Mouse (Mus musculus) lung, embryonic 16.5 days (tissue): ENCODE results near the gene Ypel2. TPM values are rescaled to one million over a fixed set of nuclear protein-coding genes. Genes with fewer than 3 reads are reported as not detected.

ENCODE experiments used
- ATAC-seq: fragments of 200-750 bp; cut with Nextera tagmentation; 2 replicates; pipeline ENCODE4 v1.8.0; 2017; ENCODE audit warnings: low read depth, mild to moderate bottlenecking, moderate library complexity
- H3K27ac ChIP-seq: fragments of 300-500 bp; sonication (generic); 2 replicates; pipeline ENCODE4 v1.5.1; 2014; ENCODE audit warnings: mild to moderate bottlenecking, control low read depth, low read length
- H3K27me3 ChIP-seq: fragments of 300-500 bp; sonication (generic); 2 replicates; pipeline ENCODE4 v1.6.1; 2014; ENCODE audit warnings: low read depth, low read length, mixed read lengths; ENCODE audit not compliant: control insufficient read depth, insufficient read depth
- H3K36me3 ChIP-seq: fragments of 300-500 bp; sonication (generic); 2 replicates; pipeline ENCODE4 v1.6.1; 2014; ENCODE audit warnings: low read length; ENCODE audit not compliant: control insufficient read depth, insufficient read depth
- H3K4me1 ChIP-seq: fragments of 300-500 bp; sonication (generic); replicated peaks from 2 replicates; pipeline ENCODE4 v1.6.1; 2014; ENCODE audit warnings: low read length, mixed read lengths; ENCODE audit not compliant: control insufficient read depth, insufficient read depth
- H3K4me2 ChIP-seq: fragments of 300-500 bp; sonication (generic); 2 replicates; pipeline ENCODE4 v1.6.1; 2014; ENCODE audit warnings: low read depth, low read length, control low read depth
- H3K4me3 ChIP-seq: fragments of 300-500 bp; sonication (generic); 2 replicates; pipeline ENCODE4 v1.5.1; 2014; ENCODE audit warnings: mild to moderate bottlenecking, low read length, control low read depth
- H3K9ac ChIP-seq: fragments of 300-500 bp; sonication (generic); 2 replicates; pipeline ENCODE4 v1.6.1; 2014; ENCODE audit warnings: low read length, control low read depth
- H3K9me3 ChIP-seq: fragments of 300-500 bp; sonication (generic); 2 replicates; pipeline ENCODE4 v1.6.1; 2016; ENCODE audit warnings: low read length; ENCODE audit not compliant: control insufficient read depth
- WGBS: fragments of 180-500 bp; shearing (Covaris S2); extraction: QIAGEN DNeasy Blood & Tissue Kit; methylation state at CpG from one replicate; pipeline ENCODE4 v1.1.7; 2014; 5-methylcytosine and 5-hydroxymethylcytosine counted together
- polyA plus RNA-seq: library from polyadenylated mRNA; unstranded; fragments of >200 nt; fragmentation: Nextera tagmentation; extraction: Ambion mirVana; gene quantifications from 2 replicates; pipeline ENCODE4 v1.2.1, GENCODE M21; 2015

The Ypel2 gene
- polyA plus RNA-seq, 1 experiment from 2014 or later: 11.8 TPM

GRCm38 (mm10) chr11:86920111-86921080 lies 73.1 kb downstream of the Ypel2 start:
- 52% methylated on average over 20 of the region's 20 CpGs for WGBS
- Histone ChIP-seq H3K27ac (peak overlapping the region; percentile 2; the same call in 1 of the 2 replicates), H3K36me3 (no peaks in the 10 kb centered on the region), H3K27me3 (no peaks in the 10 kb centered on the region), H3K4me2 (no peak overlapping the region), H3K9me3 (no peaks in the 10 kb centered on the region), H3K9ac (no peak overlapping the region), H3K4me1 (peaks cover 4% of the 10 kb centered on the region; the same call in 1 of the 2 replicates), H3K4me3 (no peak overlapping the region)
- peak; percentile 79 for ATAC-seq

- H3K9ac ChIP-seq: no peak overlapping the region
- no peaks in the 10 kb centered on the region for H3K27me3 ChIP-seq
- H3K4me1 ChIP-seq: no peaks in the 10 kb centered on the region; the same call in 1 of the 2 replicates
- H3K27ac ChIP-seq: no peak overlapping the region
- 87% methylated on average over 7 of the region's 7 CpGs for WGBS
- H3K9me3 ChIP-seq: no peaks in the 10 kb centered on the region
- no peak overlapping the region for H3K4me3 ChIP-seq
- ATAC-seq: no peak
- H3K36me3 ChIP-seq: no peaks in the 10 kb centered on the region
- no peak overlapping the region for H3K4me2 ChIP-seq
These were observed 74.0 kb downstream of the Ypel2 start for GRCm38 (mm10) chr11:86919468-86919867.

GRCm38 (mm10) chr11:86917536-86917935 lies 76.0 kb downstream of the Ypel2 start:
- Histone ChIP-seq H3K27ac (no peak overlapping the region), H3K27me3 (no peaks in the 10 kb centered on the region), H3K9me3 (no peaks in the 10 kb centered on the region), H3K4me1 (no peaks in the 10 kb centered on the region; the same call in 1 of the 2 replicates), H3K4me3 (no peak overlapping the region), H3K9ac (no peak overlapping the region), H3K36me3 (no peaks in the 10 kb centered on the region), H3K4me2 (no peak overlapping the region)
- ATAC-seq: no peak
- WGBS: 98% methylated on average over 2 of the region's 2 CpGs

- H3K4me3 ChIP-seq: no peak overlapping the region
- no peak overlapping the region for H3K9ac ChIP-seq
- WGBS: 56% methylated on average over 8 of the region's 8 CpGs
- H3K4me2 ChIP-seq: no peak overlapping the region
- no peaks in the 10 kb centered on the region for H3K27me3 ChIP-seq
- no peak overlapping the region for H3K27ac ChIP-seq
- no peak for ATAC-seq
- H3K4me1 ChIP-seq: no peaks in the 10 kb centered on the region; the same call in 1 of the 2 replicates
- no peaks in the 10 kb centered on the region for H3K36me3 ChIP-seq
- H3K9me3 ChIP-seq: no peaks in the 10 kb centered on the region
These were observed 76.8 kb downstream of the Ypel2 start for GRCm38 (mm10) chr11:86916596-86917249.

- no peaks in the 10 kb centered on the region for H3K27me3 ChIP-seq
- H3K27ac ChIP-seq: no peak overlapping the region
- no peaks in the 10 kb centered on the region for H3K4me1 ChIP-seq
- H3K4me2 ChIP-seq: no peak overlapping the region
- H3K9ac ChIP-seq: no peak overlapping the region
- no peak for ATAC-seq
- H3K9me3 ChIP-seq: no peaks in the 10 kb centered on the region
- no peaks in the 10 kb centered on the region for H3K36me3 ChIP-seq
- no peak overlapping the region for H3K4me3 ChIP-seq
- WGBS: 71% methylated on average over 9 of the region's 9 CpGs
These were observed 79.2 kb downstream of the Ypel2 start for GRCm38 (mm10) chr11:86914329-86914728.

GRCm38 (mm10) chr11:86910244-86910643 lies 83.3 kb downstream of the Ypel2 start:
- WGBS: 70% methylated on average over 4 of the region's 4 CpGs
- Histone ChIP-seq H3K9me3 (no peaks in the 10 kb centered on the region), H3K27ac (no peak overlapping the region), H3K27me3 (no peaks in the 10 kb centered on the region), H3K9ac (no peak overlapping the region), H3K4me1 (no peaks in the 10 kb centered on the region), H3K4me2 (no peak overlapping the region), H3K36me3 (no peaks in the 10 kb centered on the region), H3K4me3 (no peak overlapping the region)
- ATAC-seq: no peak

- Histone ChIP-seq H3K4me3 (no peak overlapping the region), H3K9ac (no peak overlapping the region), H3K4me1 (no peaks in the 10 kb centered on the region), H3K36me3 (no peaks in the 10 kb centered on the region), H3K27ac (no peak overlapping the region), H3K9me3 (no peaks in the 10 kb centered on the region), H3K27me3 (no peaks in the 10 kb centered on the region), H3K4me2 (no peak overlapping the region)
- ATAC-seq: no peak
- 68% methylated on average over 6 of the region's 6 CpGs for WGBS
These were observed 84.5 kb downstream of the Ypel2 start for GRCm38 (mm10) chr11:86909028-86909427.

GRCm38 (mm10) chr11:86907889-86908590 lies 85.5 kb downstream of the Ypel2 start:
- no peak for ATAC-seq
- no peaks in the 10 kb centered on the region for H3K27me3 ChIP-seq
- H3K4me3 ChIP-seq: no peak overlapping the region
- H3K4me1 ChIP-seq: no peaks in the 10 kb centered on the region
- no peak overlapping the region for H3K27ac ChIP-seq
- no peaks in the 10 kb centered on the region for H3K36me3 ChIP-seq
- no peaks in the 10 kb centered on the region for H3K9me3 ChIP-seq
- no peak overlapping the region for H3K9ac ChIP-seq
- H3K4me2 ChIP-seq: no peak overlapping the region
- 74% methylated on average over 5 of the region's 5 CpGs for WGBS
